Mouse (Mus musculus) hindbrain, embryonic 16.5 days (tissue): ENCODE results near the gene Olfr750. TPM values are rescaled to one million over a fixed set of nuclear protein-coding genes. Genes with fewer than 3 reads are reported as not detected.

Experiments used
- ATAC-seq: fragments of 200-750 bp; cut with Nextera tagmentation; 2 replicates; pipeline ENCODE4 v1.8.0; 2017; ENCODE audit warnings: moderate TSS enrichment, moderate library complexity
- H3K27ac ChIP-seq: fragments of 300-500 bp; sonication (generic); 2 replicates; pipeline ENCODE4 v1.5.1; 2014; ENCODE audit warnings: low read depth, mild to moderate bottlenecking, control low read depth, low read length, moderate library complexity
- H3K27me3 ChIP-seq: fragments of 300-500 bp; sonication (generic); replicated peaks from 2 replicates; pipeline ENCODE4 v1.6.1; 2014; ENCODE audit warnings: low read length; ENCODE audit not compliant: control insufficient read depth, insufficient read depth
- H3K36me3 ChIP-seq: fragments of 300-500 bp; sonication (generic); 2 replicates; pipeline ENCODE4 v1.6.1; 2014; ENCODE audit warnings: mild to moderate bottlenecking, low read length, moderate library complexity, mixed read lengths; ENCODE audit not compliant: control insufficient read depth, insufficient read depth
- H3K4me1 ChIP-seq: fragments of 300-500 bp; sonication (generic); 2 replicates; pipeline ENCODE4 v1.6.1; 2014; ENCODE audit warnings: low read depth, low read length; ENCODE audit not compliant: control insufficient read depth, insufficient read depth
- H3K4me2 ChIP-seq: fragments of 300-500 bp; sonication (generic); 2 replicates; pipeline ENCODE4 v1.6.1; 2014; ENCODE audit warnings: mild to moderate bottlenecking, low read length, control low read depth, moderate library complexity
- H3K4me3 ChIP-seq: fragments of 300-500 bp; sonication (generic); 2 replicates; pipeline ENCODE4 v1.5.1; 2014; ENCODE audit warnings: mild to moderate bottlenecking, low read length, control low read depth, moderate library complexity
- H3K9ac ChIP-seq: fragments of 300-500 bp; sonication (generic); 2 replicates; pipeline ENCODE4 v1.6.1; 2014; ENCODE audit warnings: low read depth, mild to moderate bottlenecking, control low read depth, low read length, moderate library complexity
- H3K9me3 ChIP-seq: fragments of 300-500 bp; sonication (generic); 2 replicates; pipeline ENCODE4 v1.6.1; 2014; ENCODE audit warnings: mild to moderate bottlenecking, low read length, moderate library complexity; ENCODE audit not compliant: control insufficient read depth
- WGBS: fragments of 180-500 bp; shearing (Covaris S2); extraction: QIAGEN DNeasy Blood & Tissue Kit; methylation state at CpG from one replicate; pipeline ENCODE4 v1.1.7; 2014; 5-methylcytosine and 5-hydroxymethylcytosine counted together
- polyA plus RNA-seq: library from polyadenylated mRNA; unstranded; fragments of >200 nt; fragmentation: Nextera tagmentation; extraction: Ambion mirVana; gene quantifications from 2 replicates; pipeline ENCODE4 v1.2.1, GENCODE M21; 2015

Olfr750 gene
- polyA plus RNA-seq: 0.03 TPM in 1 of 2 replicates, not detected in the other

- no peak within 1 kb of the TSS for H3K9ac ChIP-seq
- H3K27ac ChIP-seq: no peak within 1 kb of the TSS
- H3K4me2 ChIP-seq: no peak within 1 kb of the TSS
- H3K4me3 ChIP-seq: no peak within 1 kb of the TSS
- WGBS: 94% methylated on average over 3 of the region's 3 CpGs
- H3K4me1 ChIP-seq: no peaks in the 10 kb centered on the region
- no peaks in the 10 kb centered on the region for H3K27me3 ChIP-seq
- H3K36me3 ChIP-seq: no peaks in the 10 kb centered on the region
- no peak for ATAC-seq
- H3K9me3 ChIP-seq: no peaks in the 10 kb centered on the region
These were observed at the start of gene Olfr750 for GRCm38 (mm10) chr14:51074335-51074734. TSS of gene Olfr750 (minus strand) at chr14:51074435.

- 49% methylated on average over 12 of the region's 12 CpGs for WGBS
- H3K27me3 ChIP-seq: no peaks in the 10 kb centered on the region
- peak within 1 kb of the TSS; percentile 14 for H3K4me2 ChIP-seq
- H3K36me3 ChIP-seq: no peaks in the 10 kb centered on the region
- no peak within 1 kb of the TSS for H3K9ac ChIP-seq
- no peaks in the 10 kb centered on the region for H3K4me1 ChIP-seq
- H3K27ac ChIP-seq: no peak within 1 kb of the TSS
- no peak within 1 kb of the TSS for H3K4me3 ChIP-seq
- no peaks in the 10 kb centered on the region; the same call in 1 of the 2 replicates for H3K9me3 ChIP-seq
- no peak for ATAC-seq
These were observed 39.8 kb upstream of the Olfr750 start, which contains the start of gene Eddm3b for GRCm38 (mm10) chr14:51113916-51114560. TSS of gene Eddm3b (plus strand) at chr14:51114426.

GRCm38 (mm10) chr14:51113476-51113875 lies 39.2 kb upstream of the Olfr750 start:
- H3K27ac ChIP-seq: no peak overlapping the region
- no peaks in the 10 kb centered on the region for H3K36me3 ChIP-seq
- H3K4me3 ChIP-seq: no peak overlapping the region
- 29% methylated on average over 9 of the region's 9 CpGs for WGBS
- no peak overlapping the region for H3K9ac ChIP-seq
- no peaks in the 10 kb centered on the region for H3K9me3 ChIP-seq
- peak overlapping the region; percentile 14 for H3K4me2 ChIP-seq
- ATAC-seq: no peak
- H3K27me3 ChIP-seq: no peaks in the 10 kb centered on the region
- H3K4me1 ChIP-seq: no peaks in the 10 kb centered on the region

DNA sequence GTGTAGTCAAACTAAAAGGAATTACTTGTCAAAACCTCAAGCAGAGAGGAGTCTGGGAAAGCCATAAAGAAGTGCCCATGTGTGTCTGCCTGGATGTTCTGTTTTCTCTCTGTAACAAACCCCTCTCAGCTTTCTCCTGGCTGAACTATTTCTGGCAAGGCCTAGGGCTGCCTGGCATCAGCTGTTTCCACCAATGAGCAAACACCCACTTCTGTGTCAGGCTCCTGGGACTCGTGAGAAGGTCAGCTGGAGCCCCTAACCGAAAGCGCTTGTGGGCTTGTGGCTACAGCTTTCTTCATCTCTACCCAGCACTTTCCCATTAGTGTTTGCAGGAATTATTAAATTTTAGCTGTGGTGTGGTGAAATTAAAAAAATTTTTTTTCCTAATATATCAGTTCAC lies 37.7 kb upstream of the Olfr750 start:
- 76% methylated on average over 3 of the region's 3 CpGs for WGBS
- Histone ChIP-seq H3K36me3 (no peaks in the 10 kb centered on the region), H3K27me3 (no peaks in the 10 kb centered on the region), H3K4me1 (no peaks in the 10 kb centered on the region), H3K9me3 (no peaks in the 10 kb centered on the region), H3K9ac (no peak overlapping the region), H3K4me2 (no peak overlapping the region), H3K4me3 (no peak overlapping the region), H3K27ac (no peak overlapping the region)
- ATAC-seq: no peak

GRCm38 (mm10) chr14:51106449-51106967 lies 32.3 kb upstream of the Olfr750 start:
- H3K36me3 ChIP-seq: no peaks in the 10 kb centered on the region
- H3K4me2 ChIP-seq: no peak overlapping the region
- no peak overlapping the region for H3K9ac ChIP-seq
- ATAC-seq: no peak
- no peaks in the 10 kb centered on the region for H3K4me1 ChIP-seq
- no peak overlapping the region for H3K4me3 ChIP-seq
- no peaks in the 10 kb centered on the region for H3K27me3 ChIP-seq
- no peak overlapping the region for H3K27ac ChIP-seq
- no peaks in the 10 kb centered on the region for H3K9me3 ChIP-seq

- WGBS: 86% methylated on average over 2 of the region's 2 CpGs
- Histone ChIP-seq H3K27ac (no peak overlapping the region), H3K4me3 (no peak overlapping the region), H3K4me2 (no peak overlapping the region), H3K9ac (no peak overlapping the region), H3K27me3 (no peaks in the 10 kb centered on the region), H3K36me3 (no peaks in the 10 kb centered on the region), H3K4me1 (no peaks in the 10 kb centered on the region), H3K9me3 (no peaks in the 10 kb centered on the region)
- ATAC-seq: no peak
These were observed 30.1 kb upstream of the Olfr750 start for GRCm38 (mm10) chr14:51104366-51104765.

DNA sequence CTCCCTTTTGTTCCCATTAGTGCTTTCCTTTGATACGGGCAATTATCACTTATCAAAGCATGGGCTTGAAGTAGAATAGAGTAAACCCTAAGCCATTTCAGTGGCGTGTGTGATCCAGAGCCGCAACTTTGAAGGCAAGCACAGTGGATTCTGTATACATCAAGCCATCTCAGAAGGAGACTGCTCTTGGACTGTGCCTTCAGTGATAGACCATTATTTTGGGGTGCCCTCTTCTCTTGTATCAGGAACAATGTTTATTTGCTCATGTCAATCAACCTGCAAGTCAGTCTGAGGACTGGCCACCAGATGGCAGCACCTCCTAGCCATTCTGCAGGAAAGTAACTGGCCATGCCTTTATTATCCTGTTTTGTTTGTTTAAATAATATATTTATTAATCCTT lies 29.0 kb upstream of the Olfr750 start:
- Histone ChIP-seq H3K9ac (no peak overlapping the region), H3K4me2 (no peak overlapping the region), H3K4me3 (no peak overlapping the region), H3K36me3 (no peaks in the 10 kb centered on the region), H3K9me3 (no peaks in the 10 kb centered on the region), H3K4me1 (no peaks in the 10 kb centered on the region), H3K27me3 (no peaks in the 10 kb centered on the region), H3K27ac (no peak overlapping the region)
- peak; percentile 51; the same call in 1 of the 2 replicates for ATAC-seq
- 48% methylated on average over 3 of the region's 3 CpGs for WGBS

DNA sequence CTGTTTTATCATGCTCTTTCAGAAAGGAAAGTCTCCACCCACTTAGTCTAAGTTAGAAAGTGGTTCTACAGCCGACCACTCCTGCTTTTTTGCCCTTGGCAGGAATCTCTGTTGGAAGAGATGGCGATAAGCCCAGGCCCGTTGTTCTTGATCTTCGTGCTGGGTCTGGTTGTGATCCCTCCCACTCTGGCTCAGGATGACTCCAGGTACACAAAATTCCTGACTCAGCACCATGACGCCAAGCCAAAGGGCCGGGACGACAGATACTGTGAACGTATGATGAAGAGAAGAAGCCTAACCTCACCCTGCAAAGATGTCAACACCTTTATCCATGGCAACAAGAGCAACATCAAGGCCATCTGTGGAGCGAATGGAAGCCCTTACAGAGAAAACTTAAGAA lies 27.0 kb upstream of the Olfr750 start:
- no peaks in the 10 kb centered on the region for H3K4me1 ChIP-seq
- H3K27ac ChIP-seq: no peak overlapping the region
- no peak overlapping the region for H3K4me3 ChIP-seq
- H3K9me3 ChIP-seq: no peaks in the 10 kb centered on the region
- H3K4me2 ChIP-seq: no peak overlapping the region
- H3K36me3 ChIP-seq: no peaks in the 10 kb centered on the region
- H3K9ac ChIP-seq: no peak overlapping the region
- WGBS: 80% methylated on average over 9 of the region's 9 CpGs
- no peaks in the 10 kb centered on the region for H3K27me3 ChIP-seq
- ATAC-seq: no peak

GRCm38 (mm10) chr14:51098921-51099320 lies 24.7 kb upstream of the Olfr750 start:
- Histone ChIP-seq H3K4me1 (no peaks in the 10 kb centered on the region), H3K9me3 (no peaks in the 10 kb centered on the region), H3K4me3 (no peak overlapping the region), H3K36me3 (no peaks in the 10 kb centered on the region), H3K4me2 (no peak overlapping the region), H3K9ac (no peak overlapping the region), H3K27ac (no peak overlapping the region), H3K27me3 (no peaks in the 10 kb centered on the region)
- WGBS: 95% methylated on average over 11 of the region's 11 CpGs
- no peak for ATAC-seq
